Mouse (Mus musculus): Measurements from ENCODE around the gene 9130019O22Rik. TPM values are rescaled to one million over a fixed set of nuclear protein-coding genes. Genes with fewer than 3 reads are reported as not detected.

The 9130019O22Rik gene
- 1.6 and 2.0 TPM in 2 replicates for polyA plus RNA-seq (2021; fragmentation: Nextera tagmentation)
- long read RNA-seq, experiment 1, partial matches to known transcripts, result 0 of 1 reads
- long read RNA-seq, experiment 1, other reads (novel, unspliced or antisense), result 0 of 1 reads
- long read RNA-seq, experiment 2, transcript 9130019O22Rik-201 (3 exons, 3,878 nt), result major isoform, 9 of 11 reads
- long read RNA-seq, experiment 2, partial matches to known transcripts, result 1 of 11 reads
- long read RNA-seq, experiment 2, other reads (novel, unspliced or antisense), result 1 of 11 reads

GRCm38 (mm10) chr7:127386641-127387392, at the start of gene 9130019O22Rik:
Gene 9130019O22Rik (minus strand): TSS chr7:127387166.

DNA sequence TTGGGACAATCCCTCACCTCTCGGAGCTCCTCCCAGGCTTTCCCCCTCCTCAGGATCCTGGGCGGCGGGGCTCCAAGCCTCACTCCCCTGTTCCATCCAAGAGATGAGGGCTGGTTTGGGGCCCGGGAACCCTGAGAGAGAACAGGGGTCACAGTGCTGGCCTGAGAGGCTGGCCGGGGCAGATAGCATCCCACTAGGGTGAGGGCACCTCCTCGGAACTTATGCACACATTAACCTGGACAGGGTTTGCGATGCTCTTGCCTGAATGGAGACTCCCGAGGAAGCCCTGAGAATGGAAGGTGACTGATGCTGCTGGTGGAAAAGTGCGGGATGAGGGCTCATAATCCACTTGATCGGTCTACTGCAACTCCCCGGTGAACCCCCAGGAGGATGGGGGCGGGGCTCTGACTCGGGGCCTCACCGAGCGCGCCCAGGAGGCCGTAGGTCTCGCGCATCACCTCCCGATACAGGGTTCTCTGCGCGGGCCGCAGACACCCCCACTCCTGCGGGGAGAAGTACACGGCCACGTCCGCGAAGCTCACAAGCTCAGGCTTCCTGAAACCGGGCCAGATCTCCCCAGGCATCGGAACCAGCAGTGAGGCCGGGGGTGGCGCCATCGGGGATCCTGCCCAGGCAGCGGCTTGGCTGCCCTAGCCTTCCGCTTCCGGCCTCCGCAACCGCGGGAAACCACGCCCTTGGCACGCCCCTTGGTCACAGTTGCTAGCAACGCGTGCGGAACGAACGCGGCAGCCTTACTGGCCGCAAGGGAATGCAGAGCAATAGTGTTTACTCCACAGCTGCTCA, 34.6 kb upstream of the 9130019O22Rik start, which contains the start of gene Zfp688:
Gene Zfp688, minus strand, starts transcription at position 681 of the 804 bp plus-strand sequence.

DNA sequence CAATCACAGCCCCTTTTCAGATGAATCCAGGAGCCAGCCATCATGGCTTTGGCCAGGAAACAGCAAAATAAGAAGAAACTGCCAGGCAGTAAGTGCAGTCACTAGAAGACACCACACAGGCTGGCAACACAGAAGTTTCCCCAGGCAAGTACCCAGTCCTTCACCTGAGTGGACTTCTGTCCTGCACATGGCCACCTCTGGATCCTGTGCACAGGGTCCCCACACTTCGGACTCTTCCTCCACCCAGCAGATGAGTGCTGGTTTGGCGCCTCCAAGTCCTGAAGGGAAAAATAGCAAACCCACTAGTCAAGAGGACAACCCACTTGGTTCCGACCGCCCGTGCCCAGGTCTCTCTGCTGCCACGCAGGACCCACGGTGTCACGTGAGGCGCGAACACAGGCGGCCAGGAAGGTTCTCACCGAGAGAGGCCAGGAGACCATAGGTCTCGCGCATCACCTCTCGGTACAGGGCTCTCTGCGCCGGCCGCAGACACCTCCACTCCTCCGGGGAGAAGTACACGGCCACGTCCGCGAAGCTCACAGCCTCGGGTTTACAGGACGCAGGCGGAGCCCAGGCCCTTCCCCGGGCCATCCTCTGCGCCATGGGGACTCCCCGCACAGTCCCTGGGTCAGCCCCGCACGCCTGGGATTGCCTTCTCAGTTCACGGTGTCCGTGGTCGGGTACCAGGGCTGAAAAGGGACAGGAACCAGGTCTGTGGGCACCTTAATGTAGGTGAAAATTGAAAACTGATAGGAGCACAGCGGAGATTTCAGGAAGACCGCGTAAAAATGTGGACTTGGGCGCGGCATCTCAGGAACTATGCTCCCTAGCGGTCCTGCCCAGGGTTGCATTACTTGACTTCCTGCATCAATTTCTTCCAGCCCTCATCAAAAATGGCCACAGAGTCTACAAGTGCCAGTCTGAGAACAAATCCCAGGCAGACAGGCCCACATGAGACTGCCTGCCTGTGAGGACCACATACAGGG, 19.3 kb upstream of the 9130019O22Rik start, which contains the start of gene Zfp764:
Gene Zfp764, minus strand, starts transcription at position 821 of the 986 bp plus-strand sequence.

GRCm38 (mm10) chr7:127393157-127393943, 6.4 kb upstream of the 9130019O22Rik start, which contains the start of gene E430018J23Rik:
Gene E430018J23Rik (minus strand): TSS chr7:127393629.

DNA sequence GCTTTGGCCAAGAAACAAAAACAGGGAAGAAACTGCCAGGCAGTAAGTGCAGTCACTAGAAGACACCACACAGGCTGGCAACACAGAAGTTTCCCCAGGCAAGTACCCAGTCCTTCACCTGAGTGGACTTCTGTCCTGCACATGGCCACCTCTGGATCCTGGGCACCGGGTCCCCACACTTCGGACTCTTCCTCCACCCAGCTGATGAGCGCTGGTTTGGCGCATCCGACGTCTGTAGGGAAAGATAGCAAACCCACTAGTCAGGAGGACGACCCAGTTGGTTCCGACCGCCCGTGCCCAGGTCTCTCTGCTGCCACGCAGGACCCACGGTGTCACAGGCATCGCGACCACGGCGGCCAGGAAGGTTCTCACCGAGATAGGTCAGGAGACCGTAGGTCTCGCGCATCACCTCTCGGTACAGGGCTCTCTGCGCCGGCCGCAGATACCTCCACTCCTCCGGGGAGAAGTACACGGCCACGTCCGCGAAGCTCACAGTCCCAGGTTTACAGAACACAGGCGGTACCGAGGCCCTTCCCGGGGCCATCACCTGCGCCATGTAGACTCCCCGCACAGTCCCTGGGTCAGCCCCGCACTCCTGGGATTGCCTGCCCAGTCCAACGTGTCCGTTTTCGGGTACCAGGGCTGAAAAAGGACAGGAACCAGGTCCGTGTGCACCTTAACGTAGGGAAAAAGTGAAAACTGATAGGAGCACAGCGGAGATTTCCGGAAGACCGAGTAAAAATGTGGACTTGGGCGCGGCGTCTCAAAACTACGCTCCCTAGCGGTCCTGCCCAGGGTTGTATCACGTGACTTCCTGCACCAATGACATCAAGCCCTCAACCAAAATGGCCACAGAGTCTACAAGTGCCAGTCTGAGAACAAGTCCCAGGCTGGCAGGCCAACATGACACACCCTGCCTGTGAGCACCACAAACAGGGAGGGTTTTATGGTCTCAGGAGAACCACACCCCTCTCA, 11.4 kb downstream of the 9130019O22Rik start, which contains the start of gene Zfp747:
Gene Zfp747, minus strand, starts transcription at position 780 of the 975 bp plus-strand sequence.

DNA sequence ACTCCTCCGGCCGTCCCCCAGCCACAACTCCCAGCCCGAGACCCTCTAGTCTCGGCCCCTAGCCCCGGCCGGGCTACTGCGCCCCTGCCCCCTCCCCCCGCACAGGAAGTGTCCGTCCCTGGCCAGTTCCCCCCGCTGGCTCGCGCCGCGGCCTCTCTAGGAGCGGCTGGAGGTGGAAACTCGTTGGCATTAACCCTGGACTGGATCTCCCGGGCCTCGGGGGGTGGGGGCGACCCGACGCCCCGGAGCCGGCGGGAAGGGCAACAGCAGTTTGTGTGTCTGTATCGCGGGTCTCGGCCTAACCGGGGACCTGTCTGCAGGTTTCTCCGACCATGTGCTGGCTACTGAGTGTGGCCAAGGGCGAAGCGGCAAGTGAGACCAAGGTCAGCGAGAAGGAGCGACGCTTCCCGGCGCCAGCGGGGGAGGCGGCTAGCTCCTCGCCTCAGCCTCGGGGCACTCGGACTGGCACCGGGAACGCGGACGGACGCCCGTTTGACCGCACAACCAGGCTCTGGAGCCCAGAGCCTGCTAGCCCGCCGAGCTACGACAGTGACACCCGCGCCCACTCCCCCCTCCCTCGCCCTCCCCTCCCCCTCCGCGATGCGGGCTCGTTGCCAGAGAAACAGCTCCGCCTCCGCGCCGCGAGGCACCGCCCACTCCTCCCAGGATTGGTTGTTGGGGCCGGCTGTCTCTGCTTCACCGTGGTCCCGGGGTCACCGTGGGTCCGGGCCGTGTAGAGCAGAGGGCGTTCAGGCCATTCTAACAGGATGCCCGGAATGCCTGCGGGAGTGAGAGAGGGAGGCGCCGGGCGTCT, 41.2 kb downstream of the 9130019O22Rik start, which contains the start of gene Zfp768:
Gene Zfp768, minus strand, starts transcription at position 78 of the 814 bp plus-strand sequence.

Other genes starting within 250 kb of the 9130019O22Rik start
- 0.06 TPM in 1 of 2 replicates, not detected in the other for gene Spn, start 249.3 kb downstream of the 9130019O22Rik start, polyA plus RNA-seq (2021; fragmentation: Nextera tagmentation)
- gene Cd2bp2, start 191.1 kb downstream of the 9130019O22Rik start, polyA plus RNA-seq (2021; fragmentation: Nextera tagmentation), result 30.0 and 34.9 TPM in 2 replicates
- 8.5 and 9.3 TPM in 2 replicates for gene Tbc1d10b, start 178.7 kb downstream of the 9130019O22Rik start, polyA plus RNA-seq (2021; fragmentation: Nextera tagmentation)
- 4.1 and 5.1 TPM in 2 replicates for gene Mylpf, start 178.3 kb downstream of the 9130019O22Rik start, polyA plus RNA-seq (2021; fragmentation: Nextera tagmentation)
- 12.1 and 12.3 TPM in 2 replicates for gene Zfp553, start 154.1 kb downstream of the 9130019O22Rik start, polyA plus RNA-seq (2021; fragmentation: Nextera tagmentation)
- 1.3 and 2.0 TPM in 2 replicates for gene Sept1, start 154.0 kb downstream of the 9130019O22Rik start, polyA plus RNA-seq (2021; fragmentation: Nextera tagmentation)
- 61.1 and 73.1 TPM in 2 replicates for gene Zfp771, start 142.9 kb downstream of the 9130019O22Rik start, polyA plus RNA-seq (2021; fragmentation: Nextera tagmentation)
- gene Dctpp1, start 126.5 kb downstream of the 9130019O22Rik start, polyA plus RNA-seq (2021; fragmentation: Nextera tagmentation), result 66.6 and 67.2 TPM in 2 replicates
- 60.4 and 69.7 TPM in 2 replicates for gene Sephs2, start 113.1 kb downstream of the 9130019O22Rik start, polyA plus RNA-seq (2021; fragmentation: Nextera tagmentation)
- gene Itgal, start 90.9 kb downstream of the 9130019O22Rik start, polyA plus RNA-seq (2021; fragmentation: Nextera tagmentation), result 0.04 and 0.14 TPM in 2 replicates
- gene Zfp768, start 41.6 kb downstream of the 9130019O22Rik start, polyA plus RNA-seq (2021; fragmentation: Nextera tagmentation), result 1.9 and 2.1 TPM in 2 replicates
- gene Zfp747, start 11.1 kb downstream of the 9130019O22Rik start, polyA plus RNA-seq (2021; fragmentation: Nextera tagmentation), result 3.3 and 3.5 TPM in 2 replicates
- gene E430018J23Rik, start 6.5 kb upstream of the 9130019O22Rik start, polyA plus RNA-seq (2021; fragmentation: Nextera tagmentation), result 3.6 TPM in 2 replicates
- 2.1 and 3.2 TPM in 2 replicates for gene Zfp764, start 19.7 kb upstream of the 9130019O22Rik start, polyA plus RNA-seq (2021; fragmentation: Nextera tagmentation)
- gene Zfp688, start 34.9 kb upstream of the 9130019O22Rik start, polyA plus RNA-seq (2021; fragmentation: Nextera tagmentation), result 30.1 and 32.4 TPM in 2 replicates
- 3.2 TPM in 2 replicates for gene Zfp689, start 62.0 kb upstream of the 9130019O22Rik start, polyA plus RNA-seq (2021; fragmentation: Nextera tagmentation)
- 13.1 and 16.1 TPM in 2 replicates for gene Prr14, start 72.4 kb upstream of the 9130019O22Rik start, polyA plus RNA-seq (2021; fragmentation: Nextera tagmentation)
- 4.1 and 5.4 TPM in 2 replicates for gene Fbrs, start 92.0 kb upstream of the 9130019O22Rik start, polyA plus RNA-seq (2021; fragmentation: Nextera tagmentation)
- 11.6 and 14.6 TPM in 2 replicates for gene Srcap, start 124.8 kb upstream of the 9130019O22Rik start, polyA plus RNA-seq (2021; fragmentation: Nextera tagmentation)
- gene Gm42715, start 132.4 kb upstream of the 9130019O22Rik start, polyA plus RNA-seq (2021; fragmentation: Nextera tagmentation), result 1.3 and 2.9 TPM in 2 replicates
- 0.69 TPM in 1 of 2 replicates, not detected in the other for gene Tmem265, start 174.2 kb upstream of the 9130019O22Rik start, polyA plus RNA-seq (2021; fragmentation: Nextera tagmentation)
- gene Phkg2, start 186.2 kb upstream of the 9130019O22Rik start, polyA plus RNA-seq (2021; fragmentation: Nextera tagmentation), result 17.9 and 19.5 TPM in 2 replicates
- gene Ccdc189, start 201.4 kb upstream of the 9130019O22Rik start, polyA plus RNA-seq (2021; fragmentation: Nextera tagmentation), result 14.1 and 19.3 TPM in 2 replicates
- 8.5 and 10.1 TPM in 2 replicates for gene Rnf40, start 201.6 kb upstream of the 9130019O22Rik start, polyA plus RNA-seq (2021; fragmentation: Nextera tagmentation)
- gene Zfp629, start 228.6 kb upstream of the 9130019O22Rik start, polyA plus RNA-seq (2021; fragmentation: Nextera tagmentation), result 2.6 and 3.4 TPM in 2 replicates

All from layer of hippocampus, adult 6 months (tissue).